Mouse (Mus musculus): Measurements from ENCODE around the gene Cemip.

DNA sequence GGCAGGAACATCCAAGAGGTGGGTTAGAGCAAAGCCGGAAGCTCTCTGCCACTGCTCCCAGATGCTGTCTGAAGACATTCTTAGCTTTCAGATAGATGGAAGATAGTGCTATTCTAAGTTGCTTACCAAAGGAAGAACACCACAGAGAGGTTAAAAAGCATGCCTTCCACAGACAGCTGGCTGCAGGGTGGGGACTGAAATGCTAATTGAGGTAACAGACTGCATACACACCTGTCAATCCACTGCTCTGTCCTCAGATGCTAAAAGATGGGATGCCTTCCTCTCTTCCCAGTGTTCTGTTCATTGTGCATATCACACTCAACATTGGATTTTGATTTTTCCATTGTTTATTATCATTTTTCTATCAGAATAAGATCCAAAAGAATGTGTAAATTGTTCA lies 11.8 kb upstream of the Cemip start:
- no peak for TF ChIP-seq POLR2A (IDR thresholded peaks at IDR 0.05; ENCODE audit: borderline replicate concordance, low read depth, low read length)
- no peak for TF ChIP-seq CTCF (IDR thresholded peaks at IDR 0.05; ENCODE audit: low read depth, low read length)
